ENCODE assay signal across 21 mouse cellular contexts in genomic region chr5:119692425-119692824, GRCm38 (mm10). TPM values are rescaled to one million over a fixed set of nuclear protein-coding genes. Genes with fewer than 3 reads are reported as not detected.
A peak's percentile ranks its signal among the peaks of the same experiment; 100 is the strongest.
DNase-seq lines count a peak whose midpoint lies in the region; TF ChIP-seq lines count a peak whose summit lies in the region.
"Had no signal": no experiment of that assay in that cellular context is flagged by ENCODE, and none has a peak within 500 bp of the region (broad histone marks: within the 10 kb centered on the region; RNA-seq: fewer than 3 reads in every experiment).

No protein-coding gene starts in this region.

- DNase-seq in adrenal gland, postnatal 14 days = peak; percentile 41
- DNase-seq in adrenal gland, adult 18-20 months (ENCODE audit: low spot score in 2 of 2) = no peak
- no peak for DNase-seq in left cerebral cortex, adult 2 months (ENCODE audit: extremely low spot score in 1 of 2, low spot score in 2 of 2)
- DNase-seq in left cerebral cortex, postnatal 4 days = no peak
- DNase-seq in retina, embryonic 14.5 days (ENCODE audit: low spot score) = peak; percentile 50
- DNase-seq in retina, postnatal 1 day = no peak
- no peak for DNase-seq in embryo, embryonic 11 days
- no peak for DNase-seq in thymus, postnatal 0 days (ENCODE audit: low spot score)
- DNase-seq: cerebellum, postnatal 36 days; kidney, postnatal 14 days; layer of hippocampus, adult 9-11 months; spleen, adult 18-20 months; thymus, postnatal 4 days had no signal

- no peak overlapping the region for H3K4me3 ChIP-seq in left cerebral cortex, adult 2 months
- H3K4me3 ChIP-seq: embryonic facial prominence, embryonic 12.5 days; liver, embryonic 15.5 days; neural tube, embryonic 13.5 days; stomach, embryonic 15.5 days had no signal

- intact Hi-C loops in left cerebral cortex, adult 2 months (cut with DNase I) = no loop called here
- intact Hi-C loops in left cerebral cortex, postnatal 4 days (cut with DNase I) = no loop called here

- TF ChIP-seq CTCF in left cerebral cortex, adult 2 months (IDR thresholded peaks at IDR 0.05) = peak; percentile 23

- no peak overlapping the region for H3K27ac ChIP-seq in left cerebral cortex, adult 2 months
- H3K27ac ChIP-seq: embryonic facial prominence, embryonic 12.5 days; liver, embryonic 15.5 days; neural tube, embryonic 13.5 days; stomach, embryonic 15.5 days had no signal

RNA-seq across cellular contexts. Expression of gene Tbx3, which starts 22.0 kb away (rescaled TPM):
- total RNA-seq in adrenal gland, postnatal 14 days (2021) = 176 and 177 TPM in 2 replicates
- 100 to 1,000 TPM; 298 to 307 TPM for total RNA-seq in adrenal gland, adult 18-20 months (2021)
- total RNA-seq in left cerebral cortex, adult 2 months (2021) = 1 to 10 TPM; 3.1 to 5.5 TPM
- 1 to 10 TPM; 3.7 to 4.4 TPM for total RNA-seq in left cerebral cortex, postnatal 4 days (2021)
- polyA plus RNA-seq in thymus, postnatal 0 days (2015; fragmentation: Nextera tagmentation; extraction: Ambion mirVana) = 1.3 and 1.4 TPM in 2 replicates
- total RNA-seq: hematopoietic stem cell, adult 5-6 weeks; megakaryocyte progenitor cell, adult 5-6 weeks; monocyte, adult 5-6 weeks had no signal
- polyA plus RNA-seq: G1E had no signal

Comparison
In these comparisons a context has a peak if more than half of its experiments do, and no peak if none do; other contexts are left out.
1. DNase-seq: peak in adrenal gland, postnatal 14 days (single experiment) and retina, embryonic 14.5 days (single experiment); none in adrenal gland, adult 18-20 months (0 of 2), left cerebral cortex, adult 2 months (0 of 2), left cerebral cortex, postnatal 4 days (single experiment), retina, postnatal 1 day (single experiment), embryo, embryonic 11 days (single experiment) and thymus, postnatal 0 days (single experiment).
2. RNA of gene Tbx3, which starts 22.0 kb away (total RNA-seq): 298 to 307 TPM in adrenal gland, adult 18-20 months and 176 to 177 TPM in adrenal gland, postnatal 14 days; 3.1 to 5.5 TPM in left cerebral cortex, adult 2 months and 3.7 to 4.4 TPM in left cerebral cortex, postnatal 4 days; every median in the first group is over 10 times any median in the second.